Mouse (Mus musculus) heart, adult 2 months (tissue): ENCODE results near the gene Rxrb.

Source experiments
- CTCF ChIP-seq: fragments of 200-600 bp; IDR thresholded peaks from 2 replicates; pipeline ENCODE4 v1.8.1; 2022; ENCODE audit warnings: antibody characterized with exemption, mild to moderate bottlenecking, moderate library complexity
- POLR2A ChIP-seq: fragments of 200-500 bp; IDR thresholded peaks from 2 replicates; pipeline ENCODE4 v1.6.1; 2011; ENCODE audit warnings: mild to moderate bottlenecking, low read depth, low read length, control low read depth; ENCODE audit not compliant: insufficient read depth

GRCm38 (mm10) chr17:34000150-34000537, 31.5 kb upstream of the Rxrb start, which contains the start of gene H2-K1:
- TF ChIP-seq CTCF = no peak
- peak; percentile 99 for TF ChIP-seq POLR2A
